Mouse (Mus musculus) lung, postnatal 0 days (tissue): ENCODE measurements around the gene Sgip1.

Experiments
- CTCF ChIP-seq: IDR thresholded peaks from 2 replicates; pipeline ENCODE4 v1.5.1; 2016; ENCODE audit warnings: antibody characterized with exemption, mild to moderate bottlenecking
- EP300 ChIP-seq: IDR thresholded peaks from 2 replicates; pipeline ENCODE4 v1.6.1; 2016; ENCODE audit warnings: antibody characterized with exemption, mild to moderate bottlenecking, control low read depth

GRCm38 (mm10) chr4:102813346-102813745 lies 72.2 kb downstream of the Sgip1 start:
- TF ChIP-seq CTCF (no peak), EP300 (no peak)
